Comparison of ENCODE assay signal across 17 mouse cellular contexts in genomic region chr19:27905976-27906375, GRCm38 (mm10).
A peak's percentile ranks its signal among the peaks of the same experiment; 100 is the strongest.
DNase-seq lines count a peak whose midpoint lies in the region; ATAC-seq and TF ChIP-seq lines count a peak whose summit lies in the region.
"Had no signal": no experiment of that assay in that cellular context is flagged by ENCODE, and none has a peak within 500 bp of the region (broad histone marks: within the 10 kb centered on the region; RNA-seq: fewer than 3 reads in every experiment).

No protein-coding gene starts in this region.

- peak; percentile 91 for ATAC-seq in liver, embryonic 16.5 days (ENCODE audit: low read depth)
- ATAC-seq: forebrain, embryonic 16.5 days; intestine, embryonic 16.5 days had no signal

- WGBS in liver, embryonic 16.5 days (ENCODE audit: insufficient replicate concordance), result 27% methylated on average over 9 of the region's 9 CpGs

- no peak for TF ChIP-seq RAD21 in MEL (IDR thresholded peaks at IDR 0.05; ENCODE audit: low read depth, low read length)

- H3K4me2 ChIP-seq in liver, embryonic 16.5 days (ENCODE audit: low read depth, low read length), result peak overlapping the region; percentile 60
- H3K4me2 ChIP-seq: heart, embryonic 13.5 days; hindbrain, embryonic 15.5 days; limb, embryonic 13.5 days had no signal

- H3K79me2 ChIP-seq in MEL (ENCODE audit: control insufficient read depth, insufficient read depth, low read length, poor library complexity), result no peaks in the 10 kb centered on the region

- peak; percentile 77 to 90 for TF ChIP-seq EP300 in MEL (IDR thresholded peaks at IDR 0.05; ENCODE audit: low read depth in 1 of 2, low read length in 2 of 2)

- peak; percentile 12 for DNase-seq in 3134 (ENCODE audit: extremely low read depth, insufficient read length, low spot score)
- peak; percentile 70 for DNase-seq in MEL (ENCODE audit: low read depth, low spot score)
- DNase-seq in lung, postnatal 14 days, result no peak
- DNase-seq in adrenal gland, postnatal 14 days, result no peak
- DNase-seq in cerebellum, adult 18-20 months, result no peak
- DNase-seq: adrenal gland, adult 8-10 months; cerebellum, adult 9-11 months; heart, postnatal 36 days; thymus, postnatal 36 days had no signal

- H3K4me1 ChIP-seq in MEL (ENCODE audit: control insufficient read depth in 1 of 2, insufficient read depth in 2 of 2, low read length in 2 of 2), result peaks cover 8 to 13% of the 10 kb centered on the region in 2 experiments
- H3K4me1 ChIP-seq in erythroblast, embryonic 14.5 days (ENCODE audit: control insufficient read depth), result peaks cover 51% of the 10 kb centered on the region
- peaks cover 20% of the 10 kb centered on the region for H3K4me1 ChIP-seq in liver, embryonic 16.5 days (ENCODE audit: control insufficient read depth, low read depth, low read length)

- H3K9me3 ChIP-seq in MEL (replicated peaks; ENCODE audit: insufficient read depth, low read length), result no peaks in the 10 kb centered on the region
- no peaks in the 10 kb centered on the region for H3K9me3 ChIP-seq in erythroblast, embryonic 14.5 days (ENCODE audit: control insufficient read depth, low read length)
- H3K9me3 ChIP-seq in liver, embryonic 16.5 days (replicated peaks; ENCODE audit: control insufficient read depth, low read length), result no peaks in the 10 kb centered on the region
- H3K9me3 ChIP-seq: embryonic facial prominence, embryonic 10.5 days; heart, embryonic 13.5 days; hindbrain, embryonic 15.5 days; limb, embryonic 13.5 days had no signal

- TF ChIP-seq CTCF in MEL (IDR thresholded peaks at IDR 0.05 in 2 of 3, conservative IDR thresholded peaks at IDR 0.05 in 1 of 3; ENCODE audit: control insufficient read depth in 1 of 3, insufficient read depth in 1 of 3, low read depth in 2 of 3, low read length in 3 of 3, poor library complexity in 1 of 3, severe bottlenecking in 1 of 3), result no peak

- no peak for TF ChIP-seq POLR2A in MEL (IDR thresholded peaks at IDR 0.05; ENCODE audit: control insufficient read depth in 1 of 2, insufficient read depth in 1 of 2, low read depth in 1 of 2, low read length in 2 of 2, poor library complexity in 1 of 2)

- peak overlapping the region; percentile 41; the same call in 1 of the 2 replicates for H3K27ac ChIP-seq in MEL (ENCODE audit: control insufficient read depth, low read depth, low read length)
- peak overlapping the region; percentile 88 for H3K27ac ChIP-seq in liver, embryonic 16.5 days (ENCODE audit: low read length)
- H3K27ac ChIP-seq: embryonic facial prominence, embryonic 10.5 days; heart, embryonic 13.5 days; hindbrain, embryonic 15.5 days; limb, embryonic 13.5 days had no signal

- H3K27me3 ChIP-seq in MEL (ENCODE audit: control insufficient read depth in 1 of 2, insufficient read depth in 2 of 2, low read length in 2 of 2), result no peaks in the 10 kb centered on the region
- H3K27me3 ChIP-seq in erythroblast, embryonic 14.5 days (ENCODE audit: control insufficient read depth), result no peaks in the 10 kb centered on the region
- no peaks in the 10 kb centered on the region for H3K27me3 ChIP-seq in liver, embryonic 16.5 days (ENCODE audit: control insufficient read depth, insufficient read depth, low read depth, low read length)
- H3K27me3 ChIP-seq: heart, embryonic 13.5 days; hindbrain, embryonic 15.5 days; limb, embryonic 13.5 days had no signal

- H3K9ac ChIP-seq in MEL (ENCODE audit: control insufficient read depth, low read depth, low read length, poor library complexity, severe bottlenecking), result peak overlapping the region; percentile 32
- H3K9ac ChIP-seq in liver, embryonic 16.5 days (ENCODE audit: low read depth, low read length), result peak overlapping the region; percentile 34; the same call in 1 of the 2 replicates
- H3K9ac ChIP-seq: heart, embryonic 13.5 days; hindbrain, embryonic 15.5 days; limb, embryonic 13.5 days had no signal

- peak overlapping the region; percentile 21 to 44 for H3K4me3 ChIP-seq in MEL (ENCODE audit: control insufficient read depth in 1 of 2, insufficient read depth in 1 of 2, low read depth in 2 of 2, low read length in 2 of 2)
- H3K4me3 ChIP-seq in erythroblast, embryonic 14.5 days (replicated peaks), result peak overlapping the region; percentile 58
- peak overlapping the region; percentile 53 for H3K4me3 ChIP-seq in liver, embryonic 16.5 days (ENCODE audit: low read depth, low read length)
- H3K4me3 ChIP-seq: embryonic facial prominence, embryonic 10.5 days; heart, embryonic 13.5 days; hindbrain, embryonic 15.5 days; limb, embryonic 13.5 days had no signal

- H3K36me3 ChIP-seq in MEL (ENCODE audit: control insufficient read depth in 1 of 2, insufficient read depth in 2 of 2, low read length in 2 of 2), result peaks cover 0 to 20% of the 10 kb centered on the region in 2 experiments; a peak in 2 of 4 replicates
- no peaks in the 10 kb centered on the region; the same call in 1 of the 2 replicates for H3K36me3 ChIP-seq in erythroblast, embryonic 14.5 days (ENCODE audit: control insufficient read depth)
- no peaks in the 10 kb centered on the region for H3K36me3 ChIP-seq in liver, embryonic 16.5 days (ENCODE audit: control insufficient read depth, insufficient read depth)
- H3K36me3 ChIP-seq: embryonic facial prominence, embryonic 10.5 days; heart, embryonic 13.5 days; hindbrain, embryonic 15.5 days; limb, embryonic 13.5 days had no signal

TF ChIP-seq in MEL, 35 proteins besides CTCF, POLR2A, EP300 and RAD21:
- TF ChIP-seq UBTF (IDR thresholded peaks at IDR 0.05; ENCODE audit: borderline replicate concordance, insufficient read depth, low read depth, low read length) (no peak), MYC (IDR thresholded peaks at IDR 0.05; ENCODE audit: low read depth, low read length) (no peak), USF1 (IDR thresholded peaks at IDR 0.05; ENCODE audit: low read depth, low read length) (no peak), USF2 (IDR thresholded peaks at IDR 0.05; ENCODE audit: borderline replicate concordance in 1 of 2, insufficient read depth in 1 of 2, low read depth in 1 of 2, low read length in 2 of 2) (no peak), MAFK (IDR thresholded peaks at IDR 0.05; ENCODE audit: borderline replicate concordance, low read depth, low read length) (no peak), GABPA (IDR thresholded peaks at IDR 0.05; ENCODE audit: low read depth, low read length) (no peak), RCOR1 (IDR thresholded peaks at IDR 0.05; ENCODE audit: low read depth, low read length) (no peak; the same call in 1 of the 2 replicates), MXI1 (IDR thresholded peaks at IDR 0.05; ENCODE audit: low read depth, low read length) (no peak), POLR2AphosphoS5 (IDR thresholded peaks at IDR 0.05; ENCODE audit: borderline replicate concordance, low read depth, low read length) (no peak), TCF12 (IDR thresholded peaks at IDR 0.05; ENCODE audit: low read depth, low read length) (peak; percentile 59), MEF2A (IDR thresholded peaks at IDR 0.05; ENCODE audit: extremely low read depth, insufficient replicate concordance, low read depth, low read length, poor library complexity, severe bottlenecking) (no peak), TBP (IDR thresholded peaks at IDR 0.05; ENCODE audit: low read depth, low read length) (no peak), CHD2 (IDR thresholded peaks at IDR 0.05; ENCODE audit: low read length) (no peak), SIN3A (IDR thresholded peaks at IDR 0.05; ENCODE audit: low read length) (peak; percentile 37; the same call in 1 of the 2 replicates), KAT2A (conservative IDR thresholded peaks at IDR 0.05; ENCODE audit: low read depth, low read length) (no peak), MYB (IDR thresholded peaks at IDR 0.05; ENCODE audit: low read depth, low read length) (peak; percentile 67), SMC3 (IDR thresholded peaks at IDR 0.05; ENCODE audit: low read depth, low read length) (no peak), JUND (IDR thresholded peaks at IDR 0.05; ENCODE audit: low read depth, low read length) (no peak), ZMIZ1 (IDR thresholded peaks at IDR 0.05; ENCODE audit: low read depth, low read length) (no peak), POLR2AphosphoS2 (IDR thresholded peaks at IDR 0.05; ENCODE audit: low read length) (no peak), ETS1 (IDR thresholded peaks at IDR 0.05; ENCODE audit: low read depth, low read length) (peak; percentile 34; the same call in 1 of the 2 replicates), ZNF384 (IDR thresholded peaks at IDR 0.05; ENCODE audit: low read depth, low read length) (no peak), NELFE (IDR thresholded peaks at IDR 0.05; ENCODE audit: low read depth, low read length) (no peak), MAZ (IDR thresholded peaks at IDR 0.05; ENCODE audit: low read depth, low read length) (no peak), CHD1 (IDR thresholded peaks at IDR 0.05; ENCODE audit: low read depth, low read length) (no peak), MAX (IDR thresholded peaks at IDR 0.05; ENCODE audit: low read length) (no peak), BHLHE40 (IDR thresholded peaks at IDR 0.05; ENCODE audit: borderline replicate concordance, low read depth, low read length) (no peak), ZKSCAN1 (IDR thresholded peaks at IDR 0.05; ENCODE audit: low read depth, low read length) (no peak), TAL1 (IDR thresholded peaks at IDR 0.05; ENCODE audit: low read length) (peak; percentile 75), HCFC1 (IDR thresholded peaks at IDR 0.05; ENCODE audit: low read depth, low read length) (no peak), ELF1 (IDR thresholded peaks at IDR 0.05; ENCODE audit: low read depth, low read length) (no peak), ZC3H11A (IDR thresholded peaks at IDR 0.05; ENCODE audit: low read depth, low read length) (no peak), E2F4 (IDR thresholded peaks at IDR 0.05; ENCODE audit: borderline replicate concordance, low read depth, low read length) (no peak), GATA1 (IDR thresholded peaks at IDR 0.05; ENCODE audit: low read depth, low read length) (peak; percentile 68), NRF1 (IDR thresholded peaks at IDR 0.05; ENCODE audit: insufficient read depth, low read depth, low read length, poor library complexity, severe bottlenecking) (no peak)

Comparison
In these comparisons a context has a peak if more than half of its experiments do, and no peak if none do; other contexts are left out.
1. DNase-seq: peak in 3134 (single experiment) and MEL (single experiment); none in lung, postnatal 14 days (single experiment), adrenal gland, postnatal 14 days (single experiment) and cerebellum, adult 18-20 months (0 of 2).
2. Peak in every context shown above with its lines, with median percentiles within 50 percentile points of each other: H3K4me3 ChIP-seq.